Mouse (Mus musculus): ENCODE data around the gene Akap12. TPM values are rescaled to one million over a fixed set of nuclear protein-coding genes. Genes with fewer than 3 reads are reported as not detected.

Akap12 gene
- total RNA-seq, 2 experiments from 2014 or later = 28.1 to 28.5 TPM

DNA sequence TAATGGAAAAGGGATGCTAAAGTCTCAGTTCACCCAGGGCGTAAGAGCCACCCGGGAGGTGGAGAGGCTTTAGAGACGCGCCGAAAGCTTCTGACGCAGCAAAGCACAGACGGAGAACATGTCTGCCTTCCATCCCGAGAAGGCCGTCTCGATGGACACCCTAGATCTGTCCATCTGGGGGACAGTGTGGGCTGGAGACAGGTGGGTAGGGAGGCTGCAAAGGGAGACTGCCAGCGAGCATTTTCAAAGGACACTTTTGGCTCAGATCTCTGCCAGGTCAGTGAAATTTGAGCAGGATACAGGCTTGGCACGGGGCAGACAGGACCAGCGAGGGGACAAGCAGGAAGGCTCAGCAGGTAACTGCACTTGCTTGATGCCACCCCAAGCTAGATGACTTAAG is 9.9 kb downstream of the Akap12 start:
- DNase-seq (ENCODE audit: extremely low spot score in 1 of 2, low spot score in 2 of 2) = no peak
- intact Hi-C loops (cut with DNase I) = no loop called here

- peak in 1 of 2 experiments; percentile 39 for DNase-seq (ENCODE audit: extremely low spot score in 1 of 2, low spot score in 2 of 2)
- intact Hi-C loops (cut with DNase I) = no loop called here
Observed at GRCm38 (mm10) chr10:4278041-4278440, 11.9 kb downstream of the Akap12 start.

DNA sequence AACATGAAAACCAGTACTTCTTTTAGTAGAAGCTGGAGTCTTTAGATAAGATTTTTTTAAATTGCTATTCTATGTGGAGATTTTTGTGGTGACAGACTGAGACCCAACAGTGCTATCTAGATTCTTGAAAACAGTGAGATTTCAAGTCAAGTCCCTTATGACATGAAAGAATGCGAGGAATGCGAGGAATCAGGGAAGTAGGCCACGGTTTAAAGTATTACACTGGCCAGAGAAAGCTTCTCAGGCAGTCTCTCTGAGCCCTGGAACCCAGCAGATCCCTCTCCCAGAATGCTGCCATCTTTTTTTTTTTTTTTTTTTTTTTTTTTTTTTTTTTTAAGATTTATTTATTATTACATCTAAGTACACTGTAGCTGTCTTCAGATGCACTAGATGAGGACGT is 16.2 kb downstream of the Akap12 start:
- intact Hi-C loops (cut with DNase I) = no loop called here

DNA sequence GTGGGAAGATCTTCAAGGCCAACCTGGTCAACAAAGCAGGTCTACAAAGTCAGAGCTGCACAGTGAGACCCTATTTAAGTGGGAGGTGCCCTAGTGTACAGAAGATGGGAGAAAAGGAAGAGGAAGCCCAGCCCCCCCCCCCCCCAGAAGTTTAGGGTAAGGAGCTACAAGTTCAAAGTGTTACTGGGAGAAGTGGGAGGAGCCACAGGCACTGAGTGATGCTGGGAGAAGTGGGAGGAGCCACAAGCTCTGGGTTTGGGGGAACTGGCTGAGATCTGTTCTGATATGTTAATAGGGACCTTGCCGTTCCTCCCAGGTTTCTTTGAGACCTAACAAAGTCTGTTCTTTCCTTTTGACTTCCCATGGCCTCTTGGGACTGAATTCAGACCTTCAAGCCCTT is 18.6 kb downstream of the Akap12 start:
- no peak for DNase-seq (ENCODE audit: extremely low spot score in 1 of 2, low spot score in 2 of 2)
- intact Hi-C loops (cut with DNase I) = no loop called here

More for the DNA sequence above, 16.2 kb downstream of the Akap12 start:
- no peak for DNase-seq (ENCODE audit: extremely low spot score in 1 of 2, low spot score in 2 of 2)

GRCm38 (mm10) chr10:4285752-4286151 is 19.6 kb downstream of the Akap12 start:
- intact Hi-C loops (cut with DNase I) = no loop called here
- DNase-seq (ENCODE audit: extremely low spot score in 1 of 2, low spot score in 2 of 2) = no peak

- intact Hi-C loops (cut with DNase I) = no loop called here
- no peak for DNase-seq (ENCODE audit: extremely low spot score in 1 of 2, low spot score in 2 of 2)
Observed at GRCm38 (mm10) chr10:4289171-4289570, 23.0 kb downstream of the Akap12 start.

DNA sequence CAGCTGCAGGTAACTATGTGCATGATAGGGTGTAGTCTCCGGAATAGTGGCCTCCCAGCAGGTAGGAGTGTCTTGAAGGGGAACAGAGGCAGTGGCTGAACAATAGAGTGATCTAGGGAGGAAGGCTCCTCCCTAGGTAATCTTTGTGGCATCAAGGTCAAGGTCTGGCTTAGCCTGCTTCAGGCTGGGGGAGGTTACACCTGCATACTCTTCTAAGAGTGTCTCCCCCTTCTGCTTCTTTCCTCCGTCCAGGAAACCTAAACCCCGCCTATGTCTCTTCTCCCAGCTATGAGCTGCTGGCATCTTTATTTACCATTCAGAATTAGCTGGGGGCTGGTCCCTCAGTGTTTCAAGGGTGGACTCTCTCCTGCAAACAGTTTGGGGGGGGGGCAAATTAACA is 23.5 kb downstream of the Akap12 start:
- intact Hi-C loops (cut with DNase I) = no loop called here
- no peak for DNase-seq (ENCODE audit: extremely low spot score in 1 of 2, low spot score in 2 of 2)

GRCm38 (mm10) chr10:4290145-4290544 is 24.0 kb downstream of the Akap12 start:
- no peak for DNase-seq (ENCODE audit: extremely low spot score in 1 of 2, low spot score in 2 of 2)
- intact Hi-C loops (cut with DNase I) = no loop called here

- intact Hi-C loops (cut with DNase I) = no loop called here
- DNase-seq (ENCODE audit: extremely low spot score in 1 of 2, low spot score in 2 of 2) = no peak
Observed at GRCm38 (mm10) chr10:4290561-4290960, 24.4 kb downstream of the Akap12 start.

DNA sequence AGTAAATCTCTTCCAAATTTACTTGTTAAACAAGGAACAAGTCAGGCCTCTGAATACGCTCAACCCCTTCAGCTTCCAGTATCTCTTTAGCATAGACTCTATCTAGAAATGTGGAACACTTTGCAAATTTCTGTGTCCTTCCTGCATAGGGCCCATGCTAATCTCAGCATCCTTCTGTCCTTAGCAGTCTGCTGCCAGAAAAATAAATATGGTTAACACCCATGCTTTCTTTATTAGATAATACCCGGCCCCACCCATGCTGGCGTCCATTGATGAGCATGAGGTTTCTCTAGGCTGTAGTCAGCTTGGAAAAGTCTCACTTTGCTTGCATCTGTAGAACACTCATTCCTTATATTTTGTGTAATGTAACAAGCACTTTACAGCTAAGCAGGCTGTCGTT is 27.2 kb downstream of the Akap12 start:
- intact Hi-C loops (cut with DNase I) = no loop called here
- no peak for DNase-seq (ENCODE audit: extremely low spot score in 1 of 2, low spot score in 2 of 2)

- intact Hi-C loops (cut with DNase I) = no loop called here
- DNase-seq (ENCODE audit: extremely low spot score in 1 of 2, low spot score in 2 of 2) = no peak
Observed at GRCm38 (mm10) chr10:4303558-4303957, 37.4 kb downstream of the Akap12 start.

GRCm38 (mm10) chr10:4323885-4324284 is 57.7 kb downstream of the Akap12 start:
- no peak for DNase-seq (ENCODE audit: extremely low spot score in 1 of 2, low spot score in 2 of 2)
- intact Hi-C loops (cut with DNase I) = no loop called here

GRCm38 (mm10) chr10:4325562-4325961 is 59.4 kb downstream of the Akap12 start:
- intact Hi-C loops (cut with DNase I) = no loop called here
- DNase-seq (ENCODE audit: extremely low spot score in 1 of 2, low spot score in 2 of 2) = no peak

GRCm38 (mm10) chr10:4327716-4328115 is 61.5 kb downstream of the Akap12 start:
- intact Hi-C loops (cut with DNase I) = loop anchor here (2.0 kb wide), 1 partner anchor 241 kb away; no protein-coding TSS in a partner anchor
- DNase-seq (ENCODE audit: extremely low spot score in 1 of 2, low spot score in 2 of 2) = no peak

DNA sequence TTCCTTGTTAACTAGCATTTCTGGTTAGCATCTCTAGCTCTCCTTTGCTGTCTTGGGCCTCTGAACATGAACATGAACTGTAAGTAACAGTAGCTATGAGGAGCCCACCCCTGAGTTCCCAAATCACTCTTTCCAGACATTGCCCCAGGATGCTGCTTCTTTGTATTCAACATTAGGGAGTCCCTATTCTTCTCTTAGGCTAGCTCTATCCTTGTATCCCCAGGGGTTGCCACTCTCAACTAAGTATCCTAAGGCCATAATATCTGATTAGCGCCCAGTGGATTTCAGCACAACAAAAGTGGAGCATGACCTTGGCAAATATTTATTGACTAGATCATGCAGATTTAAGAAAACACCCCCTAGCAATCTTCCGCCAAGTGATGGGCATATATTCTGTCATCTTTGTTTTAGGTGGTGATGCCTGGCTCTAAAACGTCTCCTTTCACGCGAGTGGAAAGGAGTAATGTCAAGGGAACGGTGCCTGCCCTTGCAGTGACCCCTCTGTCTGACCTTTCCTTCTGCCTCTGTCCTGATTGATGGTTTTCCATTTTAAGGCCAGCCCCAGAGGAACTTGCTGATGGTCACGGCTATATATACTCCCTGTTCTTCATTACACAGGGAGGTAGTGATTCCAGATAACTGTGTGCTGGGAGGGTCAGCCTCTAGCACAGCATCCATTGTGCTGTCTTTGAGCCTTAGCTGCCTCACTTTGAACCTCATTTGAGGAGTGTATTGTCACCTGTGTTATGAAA is 66.2 kb downstream of the Akap12 start:
- intact Hi-C loops (cut with DNase I) = loop anchor here (5.0 kb wide), 2 partner anchors 295 to 335 kb away; no protein-coding TSS in a partner anchor
- DNase-seq (ENCODE audit: extremely low spot score in 1 of 2, low spot score in 2 of 2) = no peak

GRCm38 (mm10) chr10:4333319-4333718 is 67.1 kb downstream of the Akap12 start:
- intact Hi-C loops (cut with DNase I) = loop anchor here (5.0 kb wide), 2 partner anchors 296 to 336 kb away; no protein-coding TSS in a partner anchor
- peak; percentile 41 to 63 for DNase-seq (ENCODE audit: extremely low spot score in 1 of 2, low spot score in 2 of 2)

DNA sequence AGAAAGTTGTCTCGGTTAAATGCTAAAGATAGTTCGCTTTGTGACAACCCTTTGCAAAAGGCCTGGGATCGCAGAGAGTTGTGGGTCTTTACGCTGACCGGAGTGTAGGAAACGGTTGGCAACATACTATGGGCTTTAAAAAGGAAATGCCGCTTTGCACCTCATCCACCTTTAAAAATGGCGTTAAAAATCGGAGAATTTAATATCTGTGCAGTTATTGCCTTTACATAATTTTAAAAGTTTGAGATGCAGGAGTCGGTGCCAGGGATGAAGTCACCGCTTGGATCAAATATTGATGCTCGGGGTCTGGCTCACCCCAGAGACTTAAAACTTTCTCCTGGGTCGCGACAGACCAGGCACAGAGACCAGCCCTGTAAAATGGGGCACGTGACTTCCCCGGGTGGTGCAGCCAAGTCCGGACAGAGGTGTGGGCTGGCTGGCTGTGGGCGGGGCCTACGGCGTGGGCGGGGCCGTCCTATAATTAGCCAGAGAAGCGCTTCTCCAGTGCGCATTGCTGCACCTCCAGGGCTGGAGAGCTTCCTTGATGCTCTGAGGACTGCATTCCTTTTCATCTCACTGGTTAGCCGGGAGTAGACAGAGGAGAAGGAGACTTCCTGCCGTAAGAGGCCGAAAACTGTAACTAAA is 68.0 kb downstream of the Akap12 start:
- intact Hi-C loops (cut with DNase I) = loop anchor here (5.0 kb wide), 2 partner anchors 297 to 337 kb away; no protein-coding TSS in a partner anchor
- peak; percentile 15 to 90 for DNase-seq (ENCODE audit: extremely low spot score in 1 of 2, low spot score in 2 of 2)

- intact Hi-C loops (cut with DNase I) = no loop called here
- DNase-seq (ENCODE audit: extremely low spot score in 1 of 2, low spot score in 2 of 2) = peak in 1 of 2 experiments; percentile 66
Observed at GRCm38 (mm10) chr10:4338863-4339461, 72.8 kb downstream of the Akap12 start.

GRCm38 (mm10) chr10:4341430-4341829 is 75.2 kb downstream of the Akap12 start:
- intact Hi-C loops (cut with DNase I) = loop anchor here (10.0 kb wide), 1 partner anchor 807 kb away; no protein-coding TSS in a partner anchor
- peak in 1 of 2 experiments; percentile 65 for DNase-seq (ENCODE audit: extremely low spot score in 1 of 2, low spot score in 2 of 2)

Data from left cerebral cortex, postnatal 10 days (tissue).